Mouse (Mus musculus): ENCODE measurements at regions not wholly inside any gene's neighbourhood (a gene's known extent, or its start where the extent isn't known, plus 50 kb on each side); places are given as distances from the start of the nearest gene placed in this dataset.
A peak's percentile ranks its signal among the peaks of the same experiment; 100 is the strongest.

GRCm38 (mm10) chr1:183763864-183764726 is 249.0 kb upstream of the Dusp10 start:
- ATAC-seq (replicated peaks; ENCODE audit: insufficient number of reproducible peaks, low FRiP score, low TSS enrichment, low read depth) (no peak), DNase-seq (ENCODE audit: low spot score) (peak; percentile 42)
- Histone ChIP-seq H3K9me3 (replicated peaks; ENCODE audit: control insufficient read depth, low read length) (no peaks in the 10 kb centered on the region), H3K36me3 (replicated peaks; ENCODE audit: control insufficient read depth, insufficient read depth, low read depth, low read length) (no peaks in the 10 kb centered on the region), H3K4me3 (ENCODE audit: low read depth, low read length) (no peak overlapping the region), H3K4me1 (ENCODE audit: control insufficient read depth, insufficient read depth, low read length) (no peaks in the 10 kb centered on the region), H3K4me2 (ENCODE audit: low read depth, low read length) (no peak overlapping the region), H3K27ac (replicated peaks; ENCODE audit: low read depth, low read length) (no peak overlapping the region), H3K27me3 (ENCODE audit: control insufficient read depth, insufficient read depth, low read length) (no peaks in the 10 kb centered on the region), H3K9ac (replicated peaks; ENCODE audit: low read length) (no peak overlapping the region)
- WGBS: 63% methylated on average over 11 of the region's 11 CpGs

- DNase-seq (ENCODE audit: low spot score) (no peak), ATAC-seq (replicated peaks; ENCODE audit: insufficient number of reproducible peaks, low FRiP score, low TSS enrichment, low read depth) (no peak)
- no peak overlapping the region for H3K4me2 ChIP-seq (ENCODE audit: low read depth, low read length)
- no peak overlapping the region for H3K27ac ChIP-seq (replicated peaks; ENCODE audit: low read depth, low read length)
- no peak overlapping the region for H3K4me3 ChIP-seq (ENCODE audit: low read depth, low read length)
- H3K9ac ChIP-seq (replicated peaks; ENCODE audit: low read length): no peak overlapping the region
- H3K36me3 ChIP-seq (replicated peaks; ENCODE audit: control insufficient read depth, insufficient read depth, low read depth, low read length): no peaks in the 10 kb centered on the region
- no peaks in the 10 kb centered on the region for H3K9me3 ChIP-seq (replicated peaks; ENCODE audit: control insufficient read depth, low read length)
- H3K27me3 ChIP-seq (ENCODE audit: control insufficient read depth, insufficient read depth, low read length): no peaks in the 10 kb centered on the region
- no peaks in the 10 kb centered on the region for H3K4me1 ChIP-seq (ENCODE audit: control insufficient read depth, insufficient read depth, low read length)
- WGBS: 90% methylated on average over 6 of the region's 6 CpGs
Observed at GRCm38 (mm10) chr1:183772844-183773243, 240.3 kb upstream of the Dusp10 start.

GRCm38 (mm10) chr1:183780180-183780579 is 232.9 kb upstream of the Dusp10 start:
- Histone ChIP-seq H3K9me3 (replicated peaks; ENCODE audit: control insufficient read depth, low read length) (no peaks in the 10 kb centered on the region), H3K36me3 (replicated peaks; ENCODE audit: control insufficient read depth, insufficient read depth, low read depth, low read length) (no peaks in the 10 kb centered on the region), H3K27me3 (ENCODE audit: control insufficient read depth, insufficient read depth, low read length) (no peaks in the 10 kb centered on the region), H3K4me1 (ENCODE audit: control insufficient read depth, insufficient read depth, low read length) (no peaks in the 10 kb centered on the region), H3K4me3 (ENCODE audit: low read depth, low read length) (no peak overlapping the region), H3K4me2 (ENCODE audit: low read depth, low read length) (no peak overlapping the region), H3K27ac (replicated peaks; ENCODE audit: low read depth, low read length) (no peak overlapping the region), H3K9ac (replicated peaks; ENCODE audit: low read length) (no peak overlapping the region)
- 92% methylated on average over 9 of the region's 9 CpGs for WGBS
- no peak for ATAC-seq (replicated peaks; ENCODE audit: insufficient number of reproducible peaks, low FRiP score, low TSS enrichment, low read depth)
- no peak for DNase-seq (ENCODE audit: low spot score)

GRCm38 (mm10) chr1:183780779-183781178 is 232.3 kb upstream of the Dusp10 start:
- DNase-seq (ENCODE audit: low spot score) (no peak), ATAC-seq (replicated peaks; ENCODE audit: insufficient number of reproducible peaks, low FRiP score, low TSS enrichment, low read depth) (no peak)
- 58% methylated on average over 4 of the region's 4 CpGs for WGBS
- H3K4me2 ChIP-seq (ENCODE audit: low read depth, low read length): no peak overlapping the region
- H3K4me3 ChIP-seq (ENCODE audit: low read depth, low read length): no peak overlapping the region
- no peaks in the 10 kb centered on the region for H3K36me3 ChIP-seq (replicated peaks; ENCODE audit: control insufficient read depth, insufficient read depth, low read depth, low read length)
- H3K4me1 ChIP-seq (ENCODE audit: control insufficient read depth, insufficient read depth, low read length): no peaks in the 10 kb centered on the region
- no peak overlapping the region for H3K9ac ChIP-seq (replicated peaks; ENCODE audit: low read length)
- no peak overlapping the region for H3K27ac ChIP-seq (replicated peaks; ENCODE audit: low read depth, low read length)
- H3K27me3 ChIP-seq (ENCODE audit: control insufficient read depth, insufficient read depth, low read length): no peaks in the 10 kb centered on the region
- H3K9me3 ChIP-seq (replicated peaks; ENCODE audit: control insufficient read depth, low read length): no peaks in the 10 kb centered on the region

- Histone ChIP-seq H3K9me3 (replicated peaks; ENCODE audit: control insufficient read depth, low read length) (no peaks in the 10 kb centered on the region), H3K4me3 (ENCODE audit: low read depth, low read length) (no peak overlapping the region), H3K4me2 (ENCODE audit: low read depth, low read length) (no peak overlapping the region), H3K36me3 (replicated peaks; ENCODE audit: control insufficient read depth, insufficient read depth, low read depth, low read length) (no peaks in the 10 kb centered on the region), H3K9ac (replicated peaks; ENCODE audit: low read length) (no peak overlapping the region), H3K27ac (replicated peaks; ENCODE audit: low read depth, low read length) (0 out of 2 replicates have a peak overlapping the region, but pooled peaks have one; percentile 2), H3K27me3 (ENCODE audit: control insufficient read depth, insufficient read depth, low read length) (no peaks in the 10 kb centered on the region), H3K4me1 (ENCODE audit: control insufficient read depth, insufficient read depth, low read length) (no peaks in the 10 kb centered on the region)
- ATAC-seq (replicated peaks; ENCODE audit: insufficient number of reproducible peaks, low FRiP score, low TSS enrichment, low read depth) (no peak), DNase-seq (ENCODE audit: low spot score) (peak; percentile 28)
- WGBS: 47% methylated on average over 8 of the region's 8 CpGs
Observed at GRCm38 (mm10) chr1:183783440-183784130, 229.5 kb upstream of the Dusp10 start.

- H3K4me2 ChIP-seq (ENCODE audit: low read depth, low read length): no peak overlapping the region
- no peaks in the 10 kb centered on the region for H3K9me3 ChIP-seq (replicated peaks; ENCODE audit: control insufficient read depth, low read length)
- H3K4me3 ChIP-seq (ENCODE audit: low read depth, low read length): no peak overlapping the region
- no peak overlapping the region for H3K9ac ChIP-seq (replicated peaks; ENCODE audit: low read length)
- DNase-seq (ENCODE audit: low spot score) (no peak), ATAC-seq (replicated peaks; ENCODE audit: insufficient number of reproducible peaks, low FRiP score, low TSS enrichment, low read depth) (no peak)
- H3K27ac ChIP-seq (replicated peaks; ENCODE audit: low read depth, low read length): no peak overlapping the region
- no peaks in the 10 kb centered on the region for H3K27me3 ChIP-seq (ENCODE audit: control insufficient read depth, insufficient read depth, low read length)
- WGBS: 78% methylated on average over 7 of the region's 7 CpGs
- no peaks in the 10 kb centered on the region for H3K36me3 ChIP-seq (replicated peaks; ENCODE audit: control insufficient read depth, insufficient read depth, low read depth, low read length)
- H3K4me1 ChIP-seq (ENCODE audit: control insufficient read depth, insufficient read depth, low read length): no peaks in the 10 kb centered on the region
Observed at GRCm38 (mm10) chr1:183792230-183792813, 220.8 kb upstream of the Dusp10 start.

- 87% methylated on average over 4 of the region's 4 CpGs for WGBS
- Histone ChIP-seq H3K9me3 (replicated peaks; ENCODE audit: control insufficient read depth, low read length) (no peaks in the 10 kb centered on the region), H3K36me3 (replicated peaks; ENCODE audit: control insufficient read depth, insufficient read depth, low read depth, low read length) (no peaks in the 10 kb centered on the region), H3K4me1 (ENCODE audit: control insufficient read depth, insufficient read depth, low read length) (no peaks in the 10 kb centered on the region), H3K4me2 (ENCODE audit: low read depth, low read length) (no peak overlapping the region), H3K27ac (replicated peaks; ENCODE audit: low read depth, low read length) (no peak overlapping the region), H3K9ac (replicated peaks; ENCODE audit: low read length) (no peak overlapping the region), H3K4me3 (ENCODE audit: low read depth, low read length) (no peak overlapping the region), H3K27me3 (ENCODE audit: control insufficient read depth, insufficient read depth, low read length) (no peaks in the 10 kb centered on the region)
- DNase-seq (ENCODE audit: low spot score) (no peak), ATAC-seq (replicated peaks; ENCODE audit: insufficient number of reproducible peaks, low FRiP score, low TSS enrichment, low read depth) (no peak)
Observed at GRCm38 (mm10) chr1:183793324-183793723, 219.8 kb upstream of the Dusp10 start.

All from embryonic facial prominence, embryonic 11.5 days (tissue).